Mouse (Mus musculus) liver, adult 2 months (tissue): ENCODE measurements at regions not wholly inside any gene's neighbourhood (a gene's known extent, or its start where the extent isn't known, plus 50 kb on each side); places are given as distances from the start of the nearest gene placed in this dataset.

Source experiments
- CTCF ChIP-seq: fragments of 200-500 bp; IDR thresholded peaks from 2 replicates; pipeline ENCODE4 v1.5.1; 2011; ENCODE audit warnings: low read depth, low read length, control low read depth
- POLR2A ChIP-seq: fragments of 200-500 bp; IDR thresholded peaks from 2 replicates; pipeline ENCODE4 v1.6.1; 2011; ENCODE audit warnings: low read length, control low read depth; ENCODE audit not compliant: insufficient read depth; ENCODE audit errors: extremely low read depth

DNA sequence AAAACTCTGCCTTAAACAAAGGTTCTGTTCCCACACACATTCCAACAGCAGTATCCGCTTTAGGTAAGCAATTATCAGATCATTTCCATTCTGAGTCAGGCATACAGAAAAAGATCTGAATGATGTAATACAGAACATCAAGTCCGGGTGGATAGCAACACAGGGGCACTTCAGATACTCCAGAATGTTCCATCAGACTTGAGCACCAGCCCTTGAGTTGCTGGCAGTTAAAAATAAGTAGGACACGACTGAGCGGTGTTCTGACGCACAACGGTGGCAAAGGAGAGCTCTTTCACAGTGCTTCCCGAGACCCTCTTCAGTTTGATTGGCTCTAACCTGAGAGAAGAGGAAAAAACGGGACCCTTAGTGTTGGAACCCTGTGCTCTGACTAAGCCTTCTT, 138.2 kb upstream of the Il12b start:
- no peak for TF ChIP-seq CTCF
- no peak for TF ChIP-seq POLR2A
